Mouse (Mus musculus): ENCODE results near the gene Selenos. TPM values are rescaled to one million over a fixed set of nuclear protein-coding genes. Genes with fewer than 3 reads are reported as not detected.

Selenos gene
- total RNA-seq, 1 experiment from 2014 or later: 127 TPM

- ATAC-seq (replicated peaks; ENCODE audit: insufficient number of reproducible peaks, low FRiP score, low TSS enrichment, poor library complexity, severe bottlenecking): no peak
These were observed 59.4 kb downstream of the Selenos start for GRCm38 (mm10) chr7:66138878-66139277.

Other genes with a start within 250 kb of the Selenos start
- gene Pcsk6, start 217.9 kb upstream of the Selenos start, total RNA-seq (2017): not detected in 3 replicates
- gene Gm45213, start 36.0 kb upstream of the Selenos start, total RNA-seq (2017): not detected in 3 replicates
- gene Snrpa1, start 20.6 kb upstream of the Selenos start, total RNA-seq (2017): 41.2 to 67.4 TPM (median 61.4 TPM) in 3 replicates
- gene Chsy1, start 29.9 kb downstream of the Selenos start, total RNA-seq (2017): 91.3 to 286 TPM (median 103 TPM) in 3 replicates

Data from monocyte, adult 5-6 weeks (primary cell).